ENCODE assay signal across 9 mouse cellular contexts in genomic region chr3:145602410-145603206, GRCm38 (mm10). TPM values are rescaled to one million over a fixed set of nuclear protein-coding genes. Genes with fewer than 3 reads are reported as not detected.
DNase-seq lines count a peak whose midpoint lies in the region; ATAC-seq lines count a peak whose summit lies in the region.
"Had no signal": no experiment of that assay in that cellular context is flagged by ENCODE, and none has a peak within 500 bp of the region (broad histone marks: within the 10 kb centered on the region; RNA-seq: fewer than 3 reads in every experiment).

No protein-coding gene starts in this region.

- H3K27me3 ChIP-seq in lung, embryonic 16.5 days (ENCODE audit: control insufficient read depth, insufficient read depth, low read depth, low read length): no peaks in the 10 kb centered on the region
- H3K27me3 ChIP-seq in kidney, embryonic 14.5 days (ENCODE audit: control insufficient read depth, insufficient read depth, low read length): no peaks in the 10 kb centered on the region
- no peaks in the 10 kb centered on the region for H3K27me3 ChIP-seq in forebrain, embryonic 16.5 days (replicated peaks; ENCODE audit: control insufficient read depth, insufficient read depth, low read length)
- H3K27me3 ChIP-seq: forebrain, embryonic 12.5 days had no signal

- no peaks in the 10 kb centered on the region for H3K9me3 ChIP-seq in lung, embryonic 16.5 days (ENCODE audit: control insufficient read depth, low read length)
- H3K9me3 ChIP-seq in kidney, embryonic 14.5 days (ENCODE audit: control insufficient read depth, low read length): no peaks in the 10 kb centered on the region
- H3K9me3 ChIP-seq in forebrain, embryonic 16.5 days (ENCODE audit: control insufficient read depth, low read length): no peaks in the 10 kb centered on the region
- H3K9me3 ChIP-seq: forebrain, embryonic 12.5 days had no signal

- peaks cover 22% of the 10 kb centered on the region for H3K36me3 ChIP-seq in lung, embryonic 16.5 days (ENCODE audit: control insufficient read depth, insufficient read depth, low read length)
- H3K36me3 ChIP-seq in kidney, embryonic 14.5 days (ENCODE audit: control insufficient read depth, insufficient read depth, low read length): peaks cover 60% of the 10 kb centered on the region
- peaks cover 26% of the 10 kb centered on the region for H3K36me3 ChIP-seq in forebrain, embryonic 16.5 days (ENCODE audit: control insufficient read depth, insufficient read depth)

- WGBS in lung, embryonic 16.5 days: 42% methylated on average over 11 of the region's 11 CpGs
- 50% methylated on average over 11 of the region's 11 CpGs for WGBS in kidney, embryonic 14.5 days
- WGBS in forebrain, embryonic 16.5 days: 65% methylated on average over 11 of the region's 11 CpGs

- peak overlapping the region; percentile 29 for H3K4me2 ChIP-seq in lung, embryonic 16.5 days (ENCODE audit: low read depth, low read length)
- H3K4me2 ChIP-seq in kidney, embryonic 14.5 days (replicated peaks; ENCODE audit: low read depth, low read length): no peak overlapping the region
- H3K4me2 ChIP-seq in forebrain, embryonic 16.5 days (ENCODE audit: low read length): no peak overlapping the region
- H3K4me2 ChIP-seq: forebrain, embryonic 12.5 days had no signal

- H3K27ac ChIP-seq in lung, embryonic 16.5 days (ENCODE audit: low read length): peak overlapping the region; percentile 58
- H3K27ac ChIP-seq in kidney, embryonic 14.5 days (ENCODE audit: low read depth, low read length): peak overlapping the region; percentile 32; the same call in 1 of the 2 replicates
- no peak overlapping the region for H3K27ac ChIP-seq in forebrain, embryonic 16.5 days (ENCODE audit: low read length)
- H3K27ac ChIP-seq: forebrain, embryonic 12.5 days had no signal

- ATAC-seq in lung, embryonic 16.5 days (ENCODE audit: low read depth): peak; percentile 89
- ATAC-seq in kidney, embryonic 14.5 days (ENCODE audit: low FRiP score, low TSS enrichment): peak; percentile 60; the same call in 1 of the 2 replicates
- ATAC-seq in forebrain, embryonic 16.5 days: no peak

- DNase-seq in adrenal gland, adult 2 months: peak; percentile 40
- no peak for DNase-seq in adrenal gland, postnatal 10 days
- no peak for DNase-seq in lung, adult 18-20 months
- DNase-seq in retina, postnatal 1 day: peak; percentile 50
- no peak for DNase-seq in right cerebral cortex, adult 18-20 months

- H3K4me1 ChIP-seq in lung, embryonic 16.5 days (replicated peaks; ENCODE audit: control insufficient read depth, insufficient read depth, low read length): peaks cover 14% of the 10 kb centered on the region
- peaks cover 9% of the 10 kb centered on the region; the same call in 1 of the 2 replicates for H3K4me1 ChIP-seq in kidney, embryonic 14.5 days (ENCODE audit: control insufficient read depth, insufficient read depth, low read length)
- H3K4me1 ChIP-seq in forebrain, embryonic 16.5 days (replicated peaks; ENCODE audit: control insufficient read depth, insufficient read depth, low read length): no peaks in the 10 kb centered on the region

- H3K9ac ChIP-seq in lung, embryonic 16.5 days (ENCODE audit: low read length): no peak overlapping the region
- H3K9ac ChIP-seq in kidney, embryonic 14.5 days (ENCODE audit: low read depth, low read length): 0 out of 2 replicates have a peak overlapping the region, but pooled peaks have one; percentile 5
- no peak overlapping the region for H3K9ac ChIP-seq in forebrain, embryonic 16.5 days (replicated peaks; ENCODE audit: low read depth, low read length)
- H3K9ac ChIP-seq: forebrain, embryonic 12.5 days had no signal

- no peak overlapping the region for H3K4me3 ChIP-seq in lung, embryonic 16.5 days (ENCODE audit: low read length)
- no peak overlapping the region for H3K4me3 ChIP-seq in kidney, embryonic 14.5 days (ENCODE audit: low read length)
- no peak overlapping the region for H3K4me3 ChIP-seq in forebrain, embryonic 16.5 days (replicated peaks; ENCODE audit: low read length)
- H3K4me3 ChIP-seq: forebrain, embryonic 12.5 days had no signal

RNA-seq across cellular contexts. Expression of gene Znhit6, which starts 26.6 kb away (rescaled TPM):
- total RNA-seq in adrenal gland, adult 2 months (2021): 10 to 100 TPM; 15.0 to 16.0 TPM
- polyA plus RNA-seq in adrenal gland, adult 2 months (2012; rRNA removed): 0.39 and 0.58 TPM in 2 replicates
- total RNA-seq in adrenal gland, postnatal 10 days (2021): 10 to 100 TPM; 14.1 to 18.8 TPM
- 25.9 and 27.9 TPM in 2 replicates for polyA plus RNA-seq in lung, embryonic 16.5 days (2015; fragmentation: Nextera tagmentation; extraction: Ambion mirVana)
- 36.2 and 41.7 TPM in 2 replicates for polyA plus RNA-seq in kidney, embryonic 14.5 days (2014; fragmentation: Nextera tagmentation; extraction: Ambion mirVana)
- polyA plus RNA-seq in forebrain, embryonic 16.5 days (2015; fragmentation: Nextera tagmentation; extraction: Ambion mirVana): 27.6 and 30.1 TPM in 2 replicates

RNA-seq across cellular contexts. Expression of gene Ccn1, which starts 47.2 kb away (rescaled TPM):
- total RNA-seq in adrenal gland, adult 2 months (2021): 10 to 100 TPM; 13.5 to 24.3 TPM
- 12.4 and 14.7 TPM in 2 replicates for polyA plus RNA-seq in adrenal gland, adult 2 months (2012; rRNA removed)
- total RNA-seq in adrenal gland, postnatal 10 days (2021): 10 to 100 TPM; 18.6 to 47.5 TPM
- polyA plus RNA-seq in lung, embryonic 16.5 days (2015; fragmentation: Nextera tagmentation; extraction: Ambion mirVana): 60.1 and 78.3 TPM in 2 replicates
- polyA plus RNA-seq in kidney, embryonic 14.5 days (2014; fragmentation: Nextera tagmentation; extraction: Ambion mirVana): 22.4 and 30.9 TPM in 2 replicates
- 25.4 and 32.1 TPM in 2 replicates for polyA plus RNA-seq in forebrain, embryonic 16.5 days (2015; fragmentation: Nextera tagmentation; extraction: Ambion mirVana)

Comparison
In these comparisons a context has a peak if more than half of its experiments do, and no peak if none do; other contexts are left out.
1. DNase-seq: peak in adrenal gland, adult 2 months (single experiment) and retina, postnatal 1 day (single experiment); none in adrenal gland, postnatal 10 days (single experiment), lung, adult 18-20 months (0 of 2) and right cerebral cortex, adult 18-20 months (single experiment).
2. RNA of gene Znhit6, which starts 26.6 kb away (polyA plus RNA-seq): 36.2 to 41.7 TPM in kidney, embryonic 14.5 days, 27.6 to 30.1 TPM in forebrain, embryonic 16.5 days and 25.9 to 27.9 TPM in lung, embryonic 16.5 days; 0.39 to 0.58 TPM in adrenal gland, adult 2 months; every median in the first group is over 10 times any median in the second.